Mouse (Mus musculus): ENCODE results near the gene Lars2. TPM values are rescaled to one million over a fixed set of nuclear protein-coding genes. Genes with fewer than 3 reads are reported as not detected.
A peak's percentile ranks its signal among the peaks of the same experiment; 100 is the strongest.
"Not testable (repeated sequence)": the region's sequence is repeated elsewhere in the genome, so short reads cannot be mapped to it uniquely, and the experiment has no call there.

The Lars2 gene
- polyA plus RNA-seq, 1 experiment from 2014 or later, result 591 TPM

DNA sequence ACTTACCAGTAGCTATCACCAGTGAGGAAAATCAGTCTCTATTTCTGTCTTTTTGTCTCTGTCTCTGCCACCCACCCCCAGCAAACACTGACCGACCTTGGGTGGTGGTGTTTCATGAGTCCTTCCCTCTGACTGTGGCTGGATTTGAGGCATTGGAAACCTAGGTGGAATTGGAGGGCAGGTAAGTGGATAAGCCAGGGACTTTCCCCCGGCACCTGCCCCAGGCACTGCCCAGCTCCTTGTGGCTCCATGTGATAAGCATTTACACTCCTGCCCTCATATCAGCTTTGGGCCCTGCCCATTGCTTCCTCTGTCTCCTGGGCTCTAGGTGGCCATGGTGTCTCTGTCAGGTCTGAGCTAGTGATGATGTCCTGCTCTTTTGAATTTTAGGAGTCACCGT, 19.6 kb downstream of the Lars2 start:
- ATAC-seq, result no peak
- Histone ChIP-seq H3K4me2 (ENCODE audit: low read length) (no peak overlapping the region), H3K36me3 (ENCODE audit: control insufficient read depth, insufficient read depth, low read length) (0 out of 2 replicates have a peak, but pooled peaks cover 3% of the 10 kb centered on the region), H3K9me3 (replicated peaks; ENCODE audit: control insufficient read depth, low read length, poor library complexity, severe bottlenecking) (no peaks in the 10 kb centered on the region), H3K27me3 (ENCODE audit: control insufficient read depth, insufficient read depth, low read depth, low read length) (no peaks in the 10 kb centered on the region), H3K4me1 (ENCODE audit: control insufficient read depth, insufficient read depth, low read length) (no peaks in the 10 kb centered on the region; the same call in 1 of the 2 replicates), H3K4me3 (ENCODE audit: low read depth, low read length) (no peak overlapping the region), H3K27ac (ENCODE audit: low read length) (no peak overlapping the region), H3K9ac (ENCODE audit: low read depth, low read length) (no peak overlapping the region)
- 90% methylated on average over 3 of the region's 3 CpGs for WGBS

DNA sequence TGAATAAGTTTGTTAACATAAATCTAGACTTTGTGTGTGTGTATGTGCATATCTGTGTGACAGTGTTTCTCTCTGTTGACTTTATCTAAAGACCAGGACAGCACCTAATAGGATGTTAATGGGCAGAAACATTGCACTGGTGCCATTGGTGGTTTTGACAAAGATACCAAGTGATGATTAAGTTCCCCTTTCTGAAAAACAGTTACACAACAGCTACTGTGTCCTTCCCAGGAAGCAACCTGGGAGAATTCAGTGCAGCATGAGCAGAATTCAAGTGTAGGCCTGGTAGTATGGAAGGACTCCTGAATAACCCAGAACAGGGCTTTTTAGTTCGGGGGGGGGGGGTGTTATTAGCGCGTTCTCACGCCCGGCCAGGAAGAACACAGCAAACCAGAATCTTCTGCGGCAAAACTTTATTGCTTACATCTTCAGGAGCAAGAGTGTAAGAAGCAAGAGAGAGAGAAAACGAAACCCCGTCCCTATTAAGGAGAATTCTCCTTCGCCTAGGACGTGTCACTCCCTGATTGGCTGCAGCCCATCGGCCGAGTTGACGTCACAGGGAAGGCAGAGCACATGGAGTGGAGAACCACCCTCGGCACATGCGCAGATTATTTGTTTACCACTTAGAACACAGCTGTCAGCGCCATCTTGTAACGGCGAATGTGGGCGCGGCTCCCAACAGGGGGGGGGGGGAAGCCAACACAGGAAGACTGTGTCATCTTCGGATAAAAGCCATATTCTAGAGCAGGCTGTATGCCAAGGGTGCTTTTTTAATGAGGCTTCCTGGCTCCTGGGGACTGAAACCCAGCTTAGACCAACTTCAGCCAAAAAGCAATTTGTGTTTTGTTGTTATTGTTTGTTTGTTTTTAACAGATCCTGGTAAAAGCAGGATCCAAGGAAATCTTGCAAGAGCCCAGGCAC, 21.6 kb downstream of the Lars2 start:
- not testable (repeated sequence) for H3K27ac ChIP-seq (ENCODE audit: low read length); H3K9ac ChIP-seq (ENCODE audit: low read depth, low read length); H3K4me1 ChIP-seq (ENCODE audit: control insufficient read depth, insufficient read depth, low read length); H3K36me3 ChIP-seq (ENCODE audit: control insufficient read depth, insufficient read depth, low read length); H3K4me3 ChIP-seq (ENCODE audit: low read depth, low read length); H3K4me2 ChIP-seq (ENCODE audit: low read length); H3K9me3 ChIP-seq (replicated peaks; ENCODE audit: control insufficient read depth, low read length, poor library complexity, severe bottlenecking); H3K27me3 ChIP-seq (ENCODE audit: control insufficient read depth, insufficient read depth, low read depth, low read length); ATAC-seq
- 98% methylated on average over 11 of the region's 21 CpGs for WGBS

DNA sequence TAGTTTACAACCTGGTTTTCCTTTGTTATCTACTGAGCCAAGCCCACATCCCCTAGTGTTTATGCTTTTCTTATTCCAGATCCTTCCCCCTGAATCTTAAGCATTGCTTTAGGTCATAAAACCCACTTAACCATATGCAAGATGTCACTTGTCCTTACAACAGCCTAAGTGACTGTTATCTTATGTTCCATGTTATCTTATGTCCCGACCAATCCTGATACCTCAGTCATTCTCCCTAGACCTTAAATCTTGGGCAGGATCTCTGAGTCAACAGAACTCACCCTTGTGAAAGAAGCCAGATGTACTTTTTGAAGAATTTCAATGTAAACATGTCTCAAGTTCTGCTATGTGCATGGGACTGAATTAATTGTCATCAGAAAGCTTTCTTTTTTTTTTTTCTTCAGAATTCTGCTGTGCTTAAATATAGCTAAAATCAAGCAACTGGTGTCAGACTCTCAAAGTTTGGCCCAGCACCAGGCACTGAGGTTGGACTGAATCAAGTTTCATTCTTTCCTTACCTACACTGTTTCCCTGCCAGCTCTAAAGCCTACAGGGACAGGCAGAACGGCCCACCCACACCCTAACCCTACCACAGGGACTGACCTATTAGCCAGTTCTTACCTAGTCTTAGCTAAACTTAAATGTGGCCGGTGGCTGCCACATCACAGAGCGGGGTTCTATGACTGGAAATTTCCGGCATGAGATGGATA, 24.6 kb downstream of the Lars2 start:
- 0 out of 2 replicates have a peak, but pooled peaks cover 3% of the 10 kb centered on the region for H3K36me3 ChIP-seq (ENCODE audit: control insufficient read depth, insufficient read depth, low read length)
- H3K4me2 ChIP-seq (ENCODE audit: low read length), result no peak overlapping the region
- no peaks in the 10 kb centered on the region for H3K4me1 ChIP-seq (ENCODE audit: control insufficient read depth, insufficient read depth, low read length)
- 91% methylated on average over 5 of the region's 5 CpGs for WGBS
- no peak for ATAC-seq
- no peaks in the 10 kb centered on the region for H3K27me3 ChIP-seq (ENCODE audit: control insufficient read depth, insufficient read depth, low read depth, low read length)
- H3K9ac ChIP-seq (ENCODE audit: low read depth, low read length), result no peak overlapping the region
- H3K27ac ChIP-seq (ENCODE audit: low read length), result no peak overlapping the region
- no peak overlapping the region for H3K4me3 ChIP-seq (ENCODE audit: low read depth, low read length)
- no peaks in the 10 kb centered on the region for H3K9me3 ChIP-seq (replicated peaks; ENCODE audit: control insufficient read depth, low read length, poor library complexity, severe bottlenecking)

DNA sequence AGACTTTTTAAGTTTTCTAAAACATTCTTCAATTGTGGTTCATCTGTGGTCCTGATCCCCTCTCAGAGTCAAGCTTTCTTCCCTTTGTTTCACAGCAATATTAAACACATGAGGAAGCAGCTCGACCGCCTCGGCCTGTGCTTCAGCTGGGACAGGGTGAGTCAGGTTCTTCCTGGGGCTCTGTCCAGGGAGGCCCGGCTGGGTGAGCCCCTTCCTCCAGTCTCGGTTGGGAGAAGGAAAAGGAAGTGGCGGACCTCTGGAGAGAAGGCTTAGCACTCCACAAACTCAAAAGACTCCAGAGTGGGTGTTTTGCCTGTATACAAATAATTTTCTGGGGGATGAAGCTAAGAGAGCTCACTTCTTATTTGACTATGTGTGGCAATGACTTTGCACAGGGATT, 28.1 kb downstream of the Lars2 start:
- Histone ChIP-seq H3K36me3 (ENCODE audit: control insufficient read depth, insufficient read depth, low read length) (no peaks in the 10 kb centered on the region), H3K27me3 (ENCODE audit: control insufficient read depth, insufficient read depth, low read depth, low read length) (no peaks in the 10 kb centered on the region), H3K9ac (ENCODE audit: low read depth, low read length) (no peak overlapping the region), H3K4me2 (ENCODE audit: low read length) (no peak overlapping the region), H3K4me3 (ENCODE audit: low read depth, low read length) (no peak overlapping the region), H3K4me1 (ENCODE audit: control insufficient read depth, insufficient read depth, low read length) (peaks cover 7% of the 10 kb centered on the region; the same call in 1 of the 2 replicates), H3K9me3 (replicated peaks; ENCODE audit: control insufficient read depth, low read length, poor library complexity, severe bottlenecking) (no peaks in the 10 kb centered on the region), H3K27ac (ENCODE audit: low read length) (no peak overlapping the region)
- WGBS, result 74% methylated on average over 6 of the region's 6 CpGs
- ATAC-seq, result no peak

DNA sequence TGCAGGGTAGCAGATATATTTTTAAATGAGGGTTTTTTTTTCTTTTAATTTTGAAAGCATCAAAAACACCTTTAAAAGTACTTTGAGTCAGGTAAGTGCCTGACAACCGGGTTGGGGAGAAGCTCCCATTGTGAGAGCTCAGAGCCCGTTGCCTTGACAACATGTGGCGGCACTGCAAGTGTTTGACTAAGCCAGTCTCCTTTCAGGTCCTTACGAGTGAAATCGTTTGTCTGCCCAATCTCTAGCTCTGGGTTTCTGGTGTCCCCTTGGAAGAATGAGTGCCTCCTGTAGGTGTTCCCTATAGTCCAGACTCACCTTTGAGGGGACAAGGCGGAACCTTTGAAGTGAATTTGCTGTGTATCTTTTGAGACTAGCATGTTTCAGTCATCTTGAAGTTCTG, 31.0 kb downstream of the Lars2 start:
- 25% methylated on average over 6 of the region's 6 CpGs for WGBS
- H3K27me3 ChIP-seq (ENCODE audit: control insufficient read depth, insufficient read depth, low read depth, low read length), result no peaks in the 10 kb centered on the region
- H3K9ac ChIP-seq (ENCODE audit: low read depth, low read length), result no peak overlapping the region
- H3K4me1 ChIP-seq (ENCODE audit: control insufficient read depth, insufficient read depth, low read length), result peaks cover 7% of the 10 kb centered on the region; the same call in 1 of the 2 replicates
- H3K4me3 ChIP-seq (ENCODE audit: low read depth, low read length), result no peak overlapping the region
- ATAC-seq, result peak; percentile 79
- H3K9me3 ChIP-seq (replicated peaks; ENCODE audit: control insufficient read depth, low read length, poor library complexity, severe bottlenecking), result no peaks in the 10 kb centered on the region
- no peaks in the 10 kb centered on the region for H3K36me3 ChIP-seq (ENCODE audit: control insufficient read depth, insufficient read depth, low read length)
- peak overlapping the region; percentile 52 for H3K27ac ChIP-seq (ENCODE audit: low read length)
- no peak overlapping the region for H3K4me2 ChIP-seq (ENCODE audit: low read length)

DNA sequence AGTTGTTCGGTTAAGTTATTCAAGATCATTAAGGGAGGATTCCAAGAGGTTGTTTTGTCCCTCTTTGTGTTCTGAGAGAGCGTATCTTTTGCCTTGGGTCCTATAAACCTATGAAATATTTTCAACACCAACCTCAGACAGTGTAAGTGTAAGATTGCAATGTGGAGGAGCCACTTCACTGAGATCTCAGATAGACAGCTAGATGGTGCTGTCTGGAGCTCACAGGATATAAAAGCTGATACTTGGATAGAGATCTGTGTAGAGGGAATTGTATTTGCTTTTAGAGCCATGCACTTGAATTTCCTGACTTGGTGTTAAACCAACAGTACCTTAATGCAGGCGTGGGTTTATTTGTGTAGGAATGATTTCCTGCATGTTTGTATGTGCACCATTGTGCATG, 35.5 kb downstream of the Lars2 start:
- H3K27me3 ChIP-seq (ENCODE audit: control insufficient read depth, insufficient read depth, low read depth, low read length), result no peaks in the 10 kb centered on the region
- no peak overlapping the region for H3K4me3 ChIP-seq (ENCODE audit: low read depth, low read length)
- H3K9me3 ChIP-seq (replicated peaks; ENCODE audit: control insufficient read depth, low read length, poor library complexity, severe bottlenecking), result no peaks in the 10 kb centered on the region
- no peaks in the 10 kb centered on the region for H3K36me3 ChIP-seq (ENCODE audit: control insufficient read depth, insufficient read depth, low read length)
- no peak overlapping the region for H3K4me2 ChIP-seq (ENCODE audit: low read length)
- no peak overlapping the region for H3K27ac ChIP-seq (ENCODE audit: low read length)
- peaks cover 6% of the 10 kb centered on the region; the same call in 1 of the 2 replicates for H3K4me1 ChIP-seq (ENCODE audit: control insufficient read depth, insufficient read depth, low read length)
- no peak for ATAC-seq
- H3K9ac ChIP-seq (ENCODE audit: low read depth, low read length), result no peak overlapping the region
- 86% methylated on average over 3 of the region's 3 CpGs for WGBS

DNA sequence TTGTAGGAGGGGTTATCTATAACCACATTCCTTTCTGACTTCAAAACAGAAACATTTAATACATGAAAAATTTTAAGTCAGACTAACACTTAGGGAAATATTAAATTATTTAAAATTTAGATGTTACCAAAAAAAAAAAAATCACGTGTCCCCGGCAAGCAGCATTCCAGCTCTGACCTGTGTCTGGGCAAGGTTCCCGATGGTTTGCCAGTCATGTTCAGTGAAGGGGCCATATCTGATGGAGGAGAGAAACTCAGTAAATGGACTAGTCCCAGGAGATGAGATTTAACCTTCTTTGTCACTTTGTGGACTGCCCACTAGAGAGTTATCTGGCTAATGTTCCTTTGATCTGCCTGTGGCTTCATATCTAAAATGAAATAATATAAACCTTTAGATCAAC, 36.3 kb downstream of the Lars2 start:
- 81% methylated on average over 3 of the region's 3 CpGs for WGBS
- Histone ChIP-seq H3K4me2 (ENCODE audit: low read length) (no peak overlapping the region), H3K4me1 (ENCODE audit: control insufficient read depth, insufficient read depth, low read length) (no peaks in the 10 kb centered on the region; the same call in 1 of the 2 replicates), H3K27ac (ENCODE audit: low read length) (no peak overlapping the region), H3K9ac (ENCODE audit: low read depth, low read length) (no peak overlapping the region), H3K9me3 (replicated peaks; ENCODE audit: control insufficient read depth, low read length, poor library complexity, severe bottlenecking) (no peaks in the 10 kb centered on the region), H3K27me3 (ENCODE audit: control insufficient read depth, insufficient read depth, low read depth, low read length) (no peaks in the 10 kb centered on the region), H3K36me3 (ENCODE audit: control insufficient read depth, insufficient read depth, low read length) (no peaks in the 10 kb centered on the region), H3K4me3 (ENCODE audit: low read depth, low read length) (no peak overlapping the region)
- ATAC-seq, result no peak

DNA sequence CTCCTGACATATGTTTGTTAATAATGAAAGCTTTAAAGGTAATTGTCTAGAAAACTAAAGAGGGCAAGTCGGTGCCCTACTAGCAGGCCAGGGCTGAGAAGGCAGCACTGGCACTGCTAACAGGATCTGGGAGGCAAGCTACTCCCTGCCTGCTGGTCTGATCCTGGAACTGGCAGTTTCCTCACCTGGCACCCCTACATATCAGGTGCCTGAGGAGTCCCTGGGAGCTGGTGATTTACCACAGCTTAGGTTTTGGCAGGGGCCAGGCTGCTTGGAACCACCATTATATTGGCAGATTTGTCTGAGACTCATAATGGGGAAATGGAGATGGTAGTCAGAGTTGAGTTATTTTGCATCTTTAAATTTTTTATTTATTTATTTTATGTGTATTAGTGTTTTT, 38.5 kb downstream of the Lars2 start:
- no peak overlapping the region for H3K27ac ChIP-seq (ENCODE audit: low read length)
- no peaks in the 10 kb centered on the region for H3K27me3 ChIP-seq (ENCODE audit: control insufficient read depth, insufficient read depth, low read depth, low read length)
- ATAC-seq, result no peak
- WGBS, result 93% methylated on average over 1 of the region's 1 CpGs
- H3K4me2 ChIP-seq (ENCODE audit: low read length), result no peak overlapping the region
- H3K9ac ChIP-seq (ENCODE audit: low read depth, low read length), result no peak overlapping the region
- H3K9me3 ChIP-seq (replicated peaks; ENCODE audit: control insufficient read depth, low read length, poor library complexity, severe bottlenecking), result no peaks in the 10 kb centered on the region
- H3K4me3 ChIP-seq (ENCODE audit: low read depth, low read length), result no peak overlapping the region
- no peaks in the 10 kb centered on the region for H3K36me3 ChIP-seq (ENCODE audit: control insufficient read depth, insufficient read depth, low read length)
- H3K4me1 ChIP-seq (ENCODE audit: control insufficient read depth, insufficient read depth, low read length), result no peaks in the 10 kb centered on the region

DNA sequence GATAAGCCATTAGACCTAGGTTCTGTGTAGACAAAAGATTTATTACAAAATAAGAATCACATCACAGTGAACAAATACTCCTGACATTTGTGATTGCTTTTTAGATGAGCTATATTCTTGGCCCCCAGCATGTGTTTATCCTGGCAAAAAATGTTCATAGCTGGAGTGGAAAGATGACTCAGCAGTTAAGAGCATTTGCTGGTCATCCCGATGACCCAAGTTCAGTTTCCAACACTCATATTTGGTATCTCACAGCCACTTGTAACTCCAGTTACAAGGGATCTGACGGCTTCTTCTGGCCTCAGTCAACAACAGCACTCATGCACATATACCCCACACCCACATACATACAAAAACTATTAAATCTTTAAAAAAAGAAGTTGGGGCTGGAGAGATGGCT, 42.0 kb downstream of the Lars2 start:
- WGBS, result 95% methylated on average over 2 of the region's 2 CpGs
- no peak for ATAC-seq
- no peaks in the 10 kb centered on the region for H3K9me3 ChIP-seq (replicated peaks; ENCODE audit: control insufficient read depth, low read length, poor library complexity, severe bottlenecking)
- no peak overlapping the region for H3K9ac ChIP-seq (ENCODE audit: low read depth, low read length)
- no peaks in the 10 kb centered on the region for H3K27me3 ChIP-seq (ENCODE audit: control insufficient read depth, insufficient read depth, low read depth, low read length)
- H3K36me3 ChIP-seq (ENCODE audit: control insufficient read depth, insufficient read depth, low read length), result 0 out of 2 replicates have a peak, but pooled peaks cover 3% of the 10 kb centered on the region
- H3K4me1 ChIP-seq (ENCODE audit: control insufficient read depth, insufficient read depth, low read length), result no peaks in the 10 kb centered on the region
- no peak overlapping the region for H3K4me2 ChIP-seq (ENCODE audit: low read length)
- no peak overlapping the region for H3K4me3 ChIP-seq (ENCODE audit: low read depth, low read length)
- H3K27ac ChIP-seq (ENCODE audit: low read length), result no peak overlapping the region

Data from midbrain, embryonic 16.5 days (tissue).